Comparison of ENCODE assay signal across 10 mouse cellular contexts in the genomic region with DNA sequence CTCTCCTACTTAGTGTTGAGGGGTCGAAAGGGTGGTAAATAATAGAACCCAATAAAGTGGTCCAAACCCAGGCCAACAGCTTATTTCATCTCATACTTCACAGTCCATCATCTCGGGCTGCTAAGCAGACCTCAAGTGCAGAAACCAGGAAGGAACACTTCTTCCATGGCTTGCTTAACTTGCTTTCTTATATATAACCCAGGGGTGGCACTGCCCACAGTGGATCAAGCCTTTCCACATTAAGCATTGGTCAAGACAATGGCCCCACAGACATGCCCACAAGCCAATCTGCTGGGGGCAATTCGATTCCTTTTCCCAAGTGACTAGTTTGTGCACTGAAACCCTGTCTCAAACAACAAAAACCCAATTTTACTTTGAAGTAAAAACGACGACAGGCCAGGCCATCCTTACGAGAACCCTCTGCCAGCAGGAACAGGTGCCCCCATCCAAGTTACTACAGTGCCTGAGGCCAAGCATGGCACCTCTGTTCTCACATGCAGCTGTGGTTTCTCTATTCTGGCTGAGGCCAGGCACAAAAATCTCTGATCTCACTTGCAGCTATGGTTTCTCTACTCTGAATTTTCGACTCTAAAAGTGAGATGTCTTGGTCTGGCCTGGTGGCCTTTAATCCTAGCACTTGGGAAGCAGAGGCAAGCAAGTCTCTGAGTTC.
DNase-seq lines count a peak whose midpoint lies in the region; ATAC-seq and TF ChIP-seq lines count a peak whose summit lies in the region.
"Had no signal": no experiment of that assay in that cellular context is flagged by ENCODE, and none has a peak within 500 bp of the region (broad histone marks: within the 10 kb centered on the region; RNA-seq: fewer than 3 reads in every experiment).

No protein-coding gene starts in this region.

- peak overlapping the region; percentile 96 for H3K27ac ChIP-seq in heart, embryonic 12.5 days (ENCODE audit: poor library complexity, severe bottlenecking)
- 0 out of 2 replicates have a peak overlapping the region, but pooled peaks have one; percentile 20 for H3K27ac ChIP-seq in lung, postnatal 0 days (ENCODE audit: low read length)
- peak overlapping the region; percentile 17 for H3K27ac ChIP-seq in embryonic fibroblast, embryonic 13.5 days (ENCODE audit: insufficient read depth, low read length)
- peak overlapping the region; percentile 61; the same call in 1 of the 2 replicates for H3K27ac ChIP-seq in neural tube, embryonic 15.5 days (replicated peaks)
- H3K27ac ChIP-seq: liver, embryonic 15.5 days had no signal

- H3K9me3 ChIP-seq in heart, embryonic 12.5 days (replicated peaks), result no peaks in the 10 kb centered on the region
- H3K9me3 ChIP-seq in lung, postnatal 0 days (ENCODE audit: low read length), result no peaks in the 10 kb centered on the region
- no peaks in the 10 kb centered on the region for H3K9me3 ChIP-seq in neural tube, embryonic 15.5 days (replicated peaks)
- H3K9me3 ChIP-seq: liver, embryonic 15.5 days had no signal

- no peak for TF ChIP-seq POLR2A in embryonic fibroblast, embryonic 13.5 days (IDR thresholded peaks at IDR 0.05; ENCODE audit: low read depth, low read length)

- peaks cover 17% of the 10 kb centered on the region for H3K36me3 ChIP-seq in heart, embryonic 12.5 days
- H3K36me3 ChIP-seq in lung, postnatal 0 days (ENCODE audit: insufficient read depth, low read length), result peaks cover 6% of the 10 kb centered on the region
- 0 out of 2 replicates have a peak, but pooled peaks cover 3% of the 10 kb centered on the region for H3K36me3 ChIP-seq in neural tube, embryonic 15.5 days

- WGBS in heart, embryonic 12.5 days, result 72% methylated on average over 7 of the region's 7 CpGs
- WGBS in lung, postnatal 0 days, result 67% methylated on average over 7 of the region's 7 CpGs
- 72% methylated on average over 7 of the region's 7 CpGs for WGBS in neural tube, embryonic 15.5 days

- no peak for ATAC-seq in heart, embryonic 12.5 days (ENCODE audit: insufficient number of reproducible peaks, low FRiP score)
- ATAC-seq in lung, postnatal 0 days, result no peak; the same call in 1 of the 2 replicates
- no peak for ATAC-seq in neural tube, embryonic 15.5 days (ENCODE audit: low FRiP score)

- no peak overlapping the region for H3K4me3 ChIP-seq in heart, embryonic 12.5 days
- no peak overlapping the region for H3K4me3 ChIP-seq in lung, postnatal 0 days (ENCODE audit: low read depth, low read length)
- H3K4me3 ChIP-seq in embryonic fibroblast, embryonic 13.5 days (ENCODE audit: insufficient read depth, low read length), result no peak overlapping the region
- H3K4me3 ChIP-seq in neural tube, embryonic 15.5 days (replicated peaks), result no peak overlapping the region
- H3K4me3 ChIP-seq: liver, embryonic 15.5 days had no signal

- intact Hi-C loops in heart, postnatal 36 days (cut with DNase I), result no loop called here

- H3K4me1 ChIP-seq in heart, embryonic 12.5 days (replicated peaks), result peaks cover 91% of the 10 kb centered on the region
- H3K4me1 ChIP-seq in lung, postnatal 0 days (ENCODE audit: insufficient read depth, low read depth, low read length), result no peaks in the 10 kb centered on the region; the same call in 1 of the 2 replicates
- peaks cover 13% of the 10 kb centered on the region for H3K4me1 ChIP-seq in embryonic fibroblast, embryonic 13.5 days (ENCODE audit: control insufficient read depth, insufficient read depth, low read length)
- H3K4me1 ChIP-seq in neural tube, embryonic 15.5 days, result peaks cover 65% of the 10 kb centered on the region

- DNase-seq in heart, postnatal 36 days, result no peak
- DNase-seq in lung, postnatal 0 days (ENCODE audit: low spot score), result peak; percentile 31
- DNase-seq in lung, adult 18-20 months, result no peak
- no peak for DNase-seq in urinary bladder, adult 2 months (ENCODE audit: low spot score)
- no peak for DNase-seq in retina, postnatal 1 day
- DNase-seq: cerebellum, postnatal 10 days had no signal

- no peaks in the 10 kb centered on the region for H3K27me3 ChIP-seq in heart, embryonic 12.5 days (replicated peaks)
- H3K27me3 ChIP-seq in lung, postnatal 0 days (replicated peaks; ENCODE audit: insufficient read depth, low read length), result no peaks in the 10 kb centered on the region
- H3K27me3 ChIP-seq in neural tube, embryonic 15.5 days (replicated peaks), result no peaks in the 10 kb centered on the region
- H3K27me3 ChIP-seq: liver, embryonic 15.5 days had no signal

- no peak for TF ChIP-seq EP300 in lung, postnatal 0 days (IDR thresholded peaks at IDR 0.05)

- H3K4me2 ChIP-seq in heart, embryonic 12.5 days, result peak overlapping the region; percentile 58
- H3K4me2 ChIP-seq in lung, postnatal 0 days (replicated peaks; ENCODE audit: low read depth, low read length), result no peak overlapping the region
- H3K4me2 ChIP-seq in neural tube, embryonic 15.5 days, result no peak overlapping the region
- H3K4me2 ChIP-seq: liver, embryonic 15.5 days had no signal

- H3K9ac ChIP-seq in heart, embryonic 12.5 days, result no peak overlapping the region
- H3K9ac ChIP-seq in lung, postnatal 0 days (replicated peaks; ENCODE audit: low read depth), result no peak overlapping the region
- H3K9ac ChIP-seq in neural tube, embryonic 15.5 days (replicated peaks), result no peak overlapping the region
- H3K9ac ChIP-seq: liver, embryonic 15.5 days had no signal

- TF ChIP-seq CTCF in lung, postnatal 0 days (IDR thresholded peaks at IDR 0.05), result no peak
- no peak for TF ChIP-seq CTCF in embryonic fibroblast, embryonic 13.5 days (IDR thresholded peaks at IDR 0.05; ENCODE audit: borderline replicate concordance, insufficient read depth, low read length)

Comparison
In these comparisons a context has a peak if more than half of its experiments do, and no peak if none do; other contexts are left out.
1. H3K27ac ChIP-seq: peak in every context shown above with its lines; median percentile 96 in heart, embryonic 12.5 days; 61 in neural tube, embryonic 15.5 days; 20 in lung, postnatal 0 days; 17 in embryonic fibroblast, embryonic 13.5 days.